Mouse (Mus musculus) yolk sac, embryonic 10.5 days (tissue): ENCODE measurements at regions not wholly inside any gene's neighbourhood (a gene's known extent, or its start where the extent isn't known, plus 50 kb on each side); places are given as distances from the start of the nearest gene placed in this dataset.
A peak's percentile ranks its signal among the peaks of the same experiment; 100 is the strongest.

Experiments
- DNase-seq: peaks from one replicate; pipeline ENCODE4 v3.0.0-alpha.2; 2017; ENCODE audit warnings: low spot score

GRCm38 (mm10) chr12:71624076-71624475 is 206.8 kb upstream of the Daam1 start:
- no peak for DNase-seq

GRCm38 (mm10) chr12:71624676-71625075 is 206.2 kb upstream of the Daam1 start:
- DNase-seq: no peak

DNA sequence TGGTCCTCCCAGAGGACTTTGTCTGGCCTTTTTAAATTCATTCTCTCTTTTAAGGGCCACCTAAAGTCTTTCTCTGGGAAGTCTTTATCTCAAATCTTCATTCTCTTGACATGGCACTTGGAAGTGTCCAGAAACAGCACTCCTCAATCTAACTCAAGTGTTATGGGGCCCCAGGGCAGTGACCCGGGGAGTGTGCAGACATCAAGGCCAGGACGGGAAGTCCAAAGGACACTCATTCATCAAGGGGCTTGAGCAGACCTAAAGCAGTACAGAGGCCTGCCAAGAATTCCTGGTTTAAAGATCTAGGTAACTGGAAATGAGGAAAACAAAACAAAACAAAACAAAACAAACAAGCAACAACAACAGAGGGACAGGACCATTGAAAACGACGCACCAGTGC is 205.8 kb upstream of the Daam1 start:
- DNase-seq: no peak

DNA sequence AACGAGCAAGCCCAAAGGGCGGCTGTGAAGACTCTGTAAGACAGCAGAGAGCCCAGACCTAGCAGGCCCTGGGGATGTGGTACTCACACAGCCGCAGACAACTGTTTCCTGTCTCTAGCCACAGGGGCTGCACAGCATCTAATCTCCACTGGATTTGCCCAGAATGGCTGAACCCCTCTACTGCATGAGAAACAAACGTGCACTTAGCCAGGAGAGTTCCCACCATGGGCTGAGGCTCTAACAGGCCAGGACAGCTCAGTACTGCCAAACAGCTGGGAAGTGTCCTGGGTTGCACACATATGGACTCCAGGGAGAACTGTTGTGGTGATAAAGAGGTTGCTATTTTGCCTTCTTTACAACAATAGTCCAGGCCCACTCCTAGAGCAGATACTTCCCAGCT is 204.1 kb upstream of the Daam1 start:
- DNase-seq: no peak

DNA sequence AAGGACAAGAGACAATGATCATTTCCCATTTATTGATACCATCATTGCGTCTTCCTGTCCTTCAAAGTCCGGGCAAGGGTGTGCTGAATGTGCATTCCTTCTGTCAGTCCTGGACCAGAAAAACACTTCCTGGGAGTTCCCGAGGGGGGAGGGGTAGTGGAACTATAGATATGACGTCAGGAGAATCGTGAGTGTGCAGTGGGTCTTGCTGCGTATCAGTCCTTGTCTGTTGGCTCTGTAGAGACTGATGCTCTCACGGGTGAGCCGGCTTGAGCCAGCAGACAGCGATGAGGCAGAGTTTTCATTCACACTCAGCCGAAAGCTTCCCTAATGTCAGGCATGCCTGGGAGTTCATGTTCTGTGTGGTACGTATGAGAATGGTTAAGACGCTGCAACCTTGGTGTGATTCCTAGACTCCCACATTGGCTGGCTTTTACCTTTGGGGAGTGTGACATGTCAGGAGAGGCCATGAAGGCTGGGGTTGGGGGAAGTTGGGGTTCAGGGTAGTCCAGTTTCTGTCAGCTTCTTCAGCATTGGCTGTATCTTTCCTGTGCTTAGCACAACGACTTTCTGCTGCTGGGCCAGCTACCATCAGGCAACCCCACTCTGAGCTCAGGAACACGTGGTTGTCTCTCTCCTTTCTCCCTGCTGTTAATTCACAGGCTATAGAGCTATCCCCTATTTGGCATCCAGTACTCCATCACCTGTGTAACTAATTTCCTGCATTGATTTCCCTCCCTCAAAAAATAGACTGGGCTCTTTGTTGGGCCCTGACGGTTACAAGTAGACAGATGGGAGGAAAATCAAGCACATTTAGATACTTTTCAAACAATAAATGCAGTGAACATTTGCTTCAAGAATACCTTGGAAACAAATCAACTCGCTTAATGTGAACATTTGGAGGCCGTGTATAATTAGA is 203.2 kb upstream of the Daam1 start:
- no peak for DNase-seq

GRCm38 (mm10) chr12:71628340-71628738 is 202.5 kb upstream of the Daam1 start:
- no peak for DNase-seq

DNA sequence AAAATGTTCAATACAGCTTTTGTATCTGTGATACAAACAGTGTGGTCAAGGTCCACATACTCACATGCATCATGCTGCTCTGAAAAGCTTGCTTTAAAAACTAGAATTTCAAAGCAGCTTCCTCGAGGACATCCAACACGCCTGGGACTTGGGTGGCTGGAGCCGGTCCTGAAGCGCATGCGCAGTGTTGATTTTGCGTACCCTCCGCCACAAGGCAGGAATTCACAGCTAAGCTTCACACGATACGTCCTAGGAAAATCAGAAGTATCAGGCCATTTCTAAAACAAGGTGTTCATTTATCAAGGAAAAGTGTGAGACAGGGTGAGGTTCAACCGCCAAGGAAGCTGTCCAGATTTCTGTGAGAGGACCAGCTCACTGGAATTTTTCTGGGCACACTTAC is 202.1 kb upstream of the Daam1 start:
- DNase-seq: no peak

GRCm38 (mm10) chr12:71630386-71630785 is 200.5 kb upstream of the Daam1 start:
- DNase-seq: no peak

DNA sequence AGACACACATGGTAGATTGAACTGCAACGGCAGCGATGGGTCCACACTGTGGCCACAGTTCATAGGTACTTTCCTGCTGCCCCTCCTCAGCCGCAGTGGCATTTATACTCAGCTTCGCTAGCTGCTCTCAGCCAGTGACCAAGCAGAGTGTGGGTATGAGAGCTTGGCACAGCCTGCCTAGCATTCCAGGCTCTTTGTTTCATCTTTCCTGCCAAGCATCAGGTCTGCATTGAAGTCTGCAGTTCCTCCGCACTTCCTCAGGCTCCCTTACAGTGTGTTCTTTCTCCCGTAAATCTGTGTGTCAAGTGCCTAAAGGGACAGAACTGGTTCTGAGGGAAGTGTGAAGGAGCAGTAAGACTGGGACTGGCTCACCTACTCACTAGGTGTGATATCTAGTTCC is 194.6 kb upstream of the Daam1 start:
- no peak for DNase-seq

DNA sequence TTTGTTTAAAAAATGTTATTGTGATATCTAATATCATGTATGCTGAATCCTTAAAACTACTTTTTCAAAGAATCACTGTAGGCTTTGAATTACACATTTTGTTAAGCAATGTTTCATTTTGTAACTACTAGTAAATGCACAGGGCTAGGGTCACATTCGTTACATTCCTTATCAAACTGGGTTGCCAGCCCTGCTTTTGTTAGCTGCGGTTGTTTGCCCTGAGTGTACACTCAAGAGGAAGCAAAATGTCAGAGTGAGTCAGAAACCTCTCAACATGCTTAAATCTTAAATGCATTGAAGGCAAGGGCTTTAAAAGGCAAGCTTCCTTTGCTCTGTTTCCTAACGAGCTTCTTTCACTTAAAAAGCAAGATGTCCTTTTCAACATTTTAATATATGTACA is 193.6 kb upstream of the Daam1 start:
- no peak for DNase-seq

DNA sequence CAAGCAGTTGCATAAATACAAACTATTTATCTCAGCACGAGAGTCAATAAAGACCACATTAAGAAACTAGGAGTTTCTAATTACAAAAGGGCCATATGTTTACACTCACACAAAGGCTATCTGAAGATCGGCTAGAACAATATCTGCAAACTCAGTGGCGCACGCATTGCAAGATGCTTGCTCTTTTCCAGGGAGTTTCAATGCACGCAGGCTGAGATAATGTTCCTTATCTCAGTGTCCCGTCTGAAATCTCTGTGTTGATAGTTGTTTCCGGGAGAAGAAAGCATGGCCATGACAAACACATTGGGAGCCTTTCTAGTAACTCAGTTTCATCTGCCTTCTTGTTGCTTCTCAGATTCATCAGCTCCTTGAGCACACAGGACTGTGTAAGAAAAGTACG is 192.6 kb upstream of the Daam1 start:
- no peak for DNase-seq

DNA sequence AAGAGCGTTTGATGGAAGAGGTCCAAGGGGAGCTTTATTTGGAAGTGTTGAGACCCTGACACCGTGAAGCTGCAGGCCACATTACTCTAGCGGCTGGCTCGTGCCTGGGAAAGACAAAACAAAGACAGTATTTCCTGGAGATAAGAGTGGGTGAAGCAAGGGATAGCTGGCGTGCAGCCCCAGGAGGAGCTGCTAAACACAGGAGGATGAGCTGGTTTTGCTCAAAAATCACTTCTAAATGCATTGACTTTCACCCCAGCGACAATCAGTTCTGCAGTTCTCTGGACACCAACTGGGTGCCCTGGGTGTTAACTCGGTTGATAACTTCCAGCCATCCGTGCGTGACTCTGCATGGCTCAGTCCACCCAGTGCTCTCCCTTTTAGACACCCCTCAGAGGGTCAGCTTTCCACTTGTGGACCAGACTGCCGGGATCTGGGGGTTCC is 190.8 kb upstream of the Daam1 start:
- DNase-seq: no peak

GRCm38 (mm10) chr12:71641486-71641885 is 189.4 kb upstream of the Daam1 start:
- DNase-seq: no peak

DNA sequence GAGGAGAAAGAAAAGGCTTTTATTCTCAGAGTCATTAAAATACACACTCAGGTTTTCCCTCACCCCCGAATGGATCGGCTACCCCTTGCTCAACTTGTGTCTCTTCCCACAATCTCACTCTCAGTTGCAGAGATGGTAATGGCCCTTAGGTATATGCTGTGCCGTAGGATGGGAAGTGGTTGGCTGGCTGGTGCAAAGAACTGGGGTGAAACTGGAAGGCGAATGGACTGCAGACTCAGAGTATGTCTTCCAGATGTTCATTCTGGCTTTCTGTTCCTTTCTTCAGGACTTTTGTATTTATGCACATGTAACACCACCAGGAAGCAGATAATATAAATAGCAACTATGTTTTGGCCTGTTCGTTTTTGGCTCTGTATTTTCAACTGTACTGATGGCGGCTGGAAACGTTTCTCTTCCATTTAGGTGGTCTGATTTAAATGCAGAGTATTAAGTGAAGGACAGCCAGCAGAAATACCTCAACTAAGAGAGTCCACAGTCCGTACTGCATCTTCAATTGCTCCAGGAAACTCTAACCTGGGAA is 188.0 kb upstream of the Daam1 start:
- no peak for DNase-seq

GRCm38 (mm10) chr12:71651251-71651650 is 179.6 kb upstream of the Daam1 start:
- DNase-seq: no peak

GRCm38 (mm10) chr12:71693346-71694038 is 137.4 kb upstream of the Daam1 start:
- DNase-seq: no peak

GRCm38 (mm10) chr12:71701753-71702152 is 129.1 kb upstream of the Daam1 start:
- no peak for DNase-seq

- DNase-seq: peak; percentile 6
These were observed 128.7 kb upstream of the Daam1 start for GRCm38 (mm10) chr12:71702181-71702580.

GRCm38 (mm10) chr12:71703146-71703902 is 127.6 kb upstream of the Daam1 start:
- no peak for DNase-seq

DNA sequence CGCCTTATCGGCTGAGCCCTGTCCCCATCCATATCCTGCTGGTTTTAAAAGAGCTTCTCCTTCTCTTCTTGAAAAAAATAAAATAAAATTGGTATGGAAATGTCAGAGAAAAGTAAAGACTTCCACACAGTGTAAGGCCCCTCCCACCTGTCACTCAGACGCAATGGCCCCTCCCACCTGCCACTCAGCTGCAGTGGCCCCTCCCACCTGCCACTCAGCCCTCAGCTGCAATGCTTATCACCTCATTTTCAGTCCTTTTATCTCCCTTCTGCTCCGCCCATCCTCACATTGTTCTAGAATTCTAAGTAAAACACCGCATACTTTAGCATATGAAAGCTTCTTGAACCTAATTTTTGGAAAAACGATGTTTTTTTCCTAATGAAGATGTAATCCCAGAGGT is 126.4 kb upstream of the Daam1 start:
- DNase-seq: no peak

DNA sequence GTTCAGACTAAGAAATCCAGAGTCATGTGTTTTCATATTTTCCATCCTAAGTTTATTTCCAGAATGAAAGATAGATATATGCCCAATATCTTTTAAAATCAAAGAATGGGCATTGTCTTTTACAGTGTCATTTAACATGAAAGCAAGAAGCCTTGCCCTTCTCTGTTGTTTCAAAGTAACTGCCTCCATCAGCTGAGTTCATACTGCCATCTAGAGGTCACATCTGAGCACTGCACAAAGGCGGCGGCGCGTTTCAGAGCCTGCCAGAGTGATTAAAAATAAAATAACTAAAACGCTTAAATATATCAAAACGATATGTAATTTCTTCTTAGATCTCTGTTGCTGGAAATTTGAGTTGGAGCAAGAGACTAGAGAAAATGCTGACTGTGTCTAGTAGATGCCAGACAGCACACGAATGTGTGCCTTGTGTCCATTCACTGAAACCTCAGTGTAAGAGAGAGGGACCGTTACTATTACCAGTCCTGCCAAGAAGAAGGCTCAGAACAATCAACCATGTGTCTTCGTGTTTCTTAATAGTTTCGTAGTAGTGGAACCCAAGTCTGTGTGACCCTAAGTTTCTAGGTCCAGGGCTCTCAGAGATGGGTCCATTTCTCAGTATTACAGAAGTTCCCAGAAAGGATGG is 123.0 kb upstream of the Daam1 start:
- DNase-seq: peak; percentile 39

GRCm38 (mm10) chr12:71714606-71715005 is 116.3 kb upstream of the Daam1 start:
- no peak for DNase-seq
